Mouse (Mus musculus) forebrain, embryonic 14.5 days (tissue): ENCODE results near the gene Zfp697. TPM values are rescaled to one million over a fixed set of nuclear protein-coding genes. Genes with fewer than 3 reads are reported as not detected.
"Not testable (repeated sequence)": the region's sequence is repeated elsewhere in the genome, so short reads cannot be mapped to it uniquely, and the experiment has no call there.

Experiments
- ATAC-seq: fragments of 200-750 bp; cut with Nextera tagmentation; 2 replicates; pipeline ENCODE4 v1.8.0; 2017; ENCODE audit warnings: mild to moderate bottlenecking, moderate library complexity
- DNase-seq: peaks from one replicate; pipeline ENCODE4 v3.0.0-alpha.2; 2015; ENCODE audit warnings: low spot score
- H3K27ac ChIP-seq: fragments of 300-500 bp; sonication (generic); 2 replicates; pipeline ENCODE4 v1.5.1; 2014; ENCODE audit warnings: low read depth, mild to moderate bottlenecking, control low read depth, low read length, moderate library complexity
- H3K27me3 ChIP-seq: fragments of 300-500 bp; sonication (generic); replicated peaks from 2 replicates; pipeline ENCODE4 v1.6.1; 2014; ENCODE audit warnings: low read length, control low read depth, mixed read lengths; ENCODE audit not compliant: control insufficient read depth, insufficient read depth
- H3K36me3 ChIP-seq: fragments of 300-500 bp; sonication (generic); 2 replicates; pipeline ENCODE4 v1.6.1; 2014; ENCODE audit warnings: low read length, control low read depth; ENCODE audit not compliant: control insufficient read depth, insufficient read depth
- H3K4me1 ChIP-seq: fragments of 300-500 bp; sonication (generic); 2 replicates; pipeline ENCODE4 v1.6.1; 2014; ENCODE audit warnings: antibody characterized with exemption, low read length, control low read depth; ENCODE audit not compliant: control insufficient read depth, insufficient read depth
- H3K4me2 ChIP-seq: fragments of 300-500 bp; sonication (generic); 2 replicates; pipeline ENCODE4 v1.6.1; 2014; ENCODE audit warnings: mild to moderate bottlenecking, control low read depth, low read length
- H3K4me3 ChIP-seq: fragments of 300-500 bp; sonication (generic); 2 replicates; pipeline ENCODE4 v1.5.1; 2014; ENCODE audit warnings: low read depth, low read length, control low read depth
- H3K9ac ChIP-seq: fragments of 300-500 bp; sonication (generic); 2 replicates; pipeline ENCODE4 v1.6.1; 2014; ENCODE audit warnings: mild to moderate bottlenecking, low read length, control low read depth, moderate library complexity
- H3K9me3 ChIP-seq: fragments of 300-500 bp; sonication (generic); replicated peaks from 2 replicates; pipeline ENCODE4 v1.6.1; 2016; ENCODE audit warnings: low read length, control low read depth, mixed read lengths; ENCODE audit not compliant: control insufficient read depth
- WGBS: fragments of 180-500 bp; shearing (Covaris S2); extraction: QIAGEN DNeasy Blood & Tissue Kit; methylation state at CpG from one replicate; pipeline ENCODE4 v1.1.7; 2014; 5-methylcytosine and 5-hydroxymethylcytosine counted together
- polyA plus RNA-seq: library from polyadenylated mRNA; unstranded; fragments of >200 nt; fragmentation: Nextera tagmentation; extraction: Ambion mirVana; gene quantifications from 2 replicates; pipeline ENCODE4 v1.2.1, GENCODE M21; 2014

Zfp697 gene
- polyA plus RNA-seq, 1 experiment from 2014 or later: 16.0 TPM

DNA sequence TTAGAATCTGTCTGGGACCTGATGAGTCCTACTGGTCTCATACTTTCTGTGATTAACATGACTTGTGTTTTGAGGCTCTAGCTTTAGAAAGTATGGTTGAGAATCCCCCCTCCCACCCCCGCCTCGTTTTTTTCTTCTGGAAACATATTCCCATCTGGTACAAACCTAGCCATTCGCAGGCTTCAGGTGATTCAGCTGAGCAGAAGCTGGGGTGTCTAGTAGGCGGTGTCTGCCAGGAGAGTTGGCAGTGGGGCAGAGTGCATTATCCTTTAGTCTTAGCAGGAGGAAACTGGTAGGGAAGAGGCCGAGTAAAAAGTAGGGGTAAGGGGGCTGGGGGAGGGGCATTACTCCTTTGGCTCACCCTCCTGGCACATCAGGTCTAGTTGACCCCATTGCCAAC is 44.5 kb downstream of the Zfp697 start:
- Histone ChIP-seq H3K9me3 (no peaks in the 10 kb centered on the region), H3K36me3 (peaks cover 8% of the 10 kb centered on the region; the same call in 1 of the 2 replicates), H3K9ac (peak overlapping the region; percentile 62), H3K27me3 (peaks cover 13% of the 10 kb centered on the region), H3K27ac (no peak overlapping the region), H3K4me2 (peak overlapping the region; percentile 98), H3K4me1 (peaks cover 12% of the 10 kb centered on the region), H3K4me3 (peak overlapping the region; percentile 53)
- DNase-seq: no peak
- WGBS: 39% methylated on average over 5 of the region's 5 CpGs
- ATAC-seq: no peak

GRCm38 (mm10) chr3:98427260-98427599 is 45.0 kb downstream of the Zfp697 start:
- Histone ChIP-seq H3K27me3 (peaks cover 13% of the 10 kb centered on the region), H3K4me3 (peak overlapping the region; percentile 53), H3K9me3 (no peaks in the 10 kb centered on the region), H3K9ac (peak overlapping the region; percentile 62), H3K36me3 (peaks cover 8% of the 10 kb centered on the region; the same call in 1 of the 2 replicates), H3K27ac (no peak overlapping the region), H3K4me1 (peaks cover 12% of the 10 kb centered on the region), H3K4me2 (peak overlapping the region; percentile 98)
- 1% methylated on average over 23 of the region's 23 CpGs for WGBS
- ATAC-seq: no peak
- DNase-seq: no peak

DNA sequence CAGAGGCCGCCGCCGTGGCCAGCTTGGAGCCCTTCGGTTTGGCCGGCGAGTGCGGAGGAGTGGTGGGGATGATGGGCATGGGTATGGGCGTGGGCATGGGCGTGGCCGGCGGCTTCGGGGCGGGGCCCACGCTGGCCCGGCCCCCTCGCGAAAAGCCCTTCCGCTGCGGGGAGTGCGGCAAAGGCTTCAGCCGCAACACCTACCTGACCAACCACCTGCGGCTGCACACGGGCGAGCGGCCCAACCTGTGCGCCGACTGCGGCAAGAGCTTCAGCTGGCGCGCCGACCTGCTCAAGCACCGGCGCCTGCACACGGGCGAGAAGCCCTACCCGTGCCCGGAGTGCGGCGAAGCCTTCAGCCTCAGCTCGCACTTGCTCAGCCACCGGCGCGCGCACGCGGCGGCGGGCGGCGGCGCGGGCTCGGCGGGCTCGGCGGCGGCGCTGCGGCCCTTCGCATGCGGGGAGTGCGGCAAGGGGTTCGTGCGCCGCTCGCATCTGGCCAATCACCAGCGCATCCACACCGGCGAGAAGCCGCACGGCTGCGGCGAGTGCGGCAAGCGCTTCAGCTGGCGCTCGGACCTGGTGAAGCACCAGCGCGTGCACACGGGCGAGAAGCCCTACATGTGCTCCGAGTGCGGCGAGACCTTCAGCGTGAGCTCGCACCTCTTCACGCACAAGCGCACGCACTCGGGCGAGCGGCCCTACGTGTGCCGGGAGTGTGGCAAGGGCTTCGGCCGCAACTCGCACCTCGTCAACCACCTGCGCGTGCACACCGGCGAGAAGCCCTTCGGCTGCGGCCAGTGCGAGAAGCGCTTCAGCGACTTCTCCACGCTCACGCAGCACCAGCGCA is 45.6 kb downstream of the Zfp697 start:
- peaks cover 13% of the 10 kb centered on the region for H3K27me3 ChIP-seq
- H3K36me3 ChIP-seq: peaks cover 8% of the 10 kb centered on the region; the same call in 1 of the 2 replicates
- H3K4me1 ChIP-seq: peaks cover 12% of the 10 kb centered on the region
- peak overlapping the region; percentile 53 for H3K4me3 ChIP-seq
- peak overlapping the region; percentile 62 for H3K9ac ChIP-seq
- DNase-seq: peak; percentile 82
- H3K9me3 ChIP-seq: no peaks in the 10 kb centered on the region
- ATAC-seq: peak; percentile 94
- no peak overlapping the region for H3K27ac ChIP-seq
- H3K4me2 ChIP-seq: peak overlapping the region; percentile 98
- 1% methylated on average over 92 of the region's 110 CpGs for WGBS

GRCm38 (mm10) chr3:98428449-98428775 is 46.2 kb downstream of the Zfp697 start:
- H3K4me1 ChIP-seq: peaks cover 12% of the 10 kb centered on the region
- H3K4me3 ChIP-seq: peak overlapping the region; percentile 53
- H3K36me3 ChIP-seq: peaks cover 8% of the 10 kb centered on the region; the same call in 1 of the 2 replicates
- H3K27me3 ChIP-seq: peaks cover 13% of the 10 kb centered on the region
- no peak overlapping the region for H3K27ac ChIP-seq
- WGBS: 2% methylated on average over 17 of the region's 17 CpGs
- H3K9ac ChIP-seq: peak overlapping the region; percentile 62
- peak overlapping the region; percentile 98 for H3K4me2 ChIP-seq
- no peaks in the 10 kb centered on the region for H3K9me3 ChIP-seq
- DNase-seq (no peak), ATAC-seq (no peak)

GRCm38 (mm10) chr3:98428928-98429525 is 46.8 kb downstream of the Zfp697 start:
- no peak for DNase-seq
- Histone ChIP-seq H3K9ac (no peak overlapping the region), H3K4me2 (no peak overlapping the region), H3K27ac (no peak overlapping the region), H3K4me3 (no peak overlapping the region), H3K4me1 (peaks cover 12% of the 10 kb centered on the region), H3K36me3 (peaks cover 8% of the 10 kb centered on the region; the same call in 1 of the 2 replicates), H3K9me3 (no peaks in the 10 kb centered on the region), H3K27me3 (peaks cover 13% of the 10 kb centered on the region)
- WGBS: 29% methylated on average over 8 of the region's 8 CpGs
- no peak for ATAC-seq

- H3K27ac ChIP-seq: no peak overlapping the region
- no peaks in the 10 kb centered on the region for H3K4me1 ChIP-seq
- H3K4me3 ChIP-seq: no peak overlapping the region
- H3K36me3 ChIP-seq: no peaks in the 10 kb centered on the region
- 0 out of 2 replicates have a peak, but pooled peaks cover under 1% of the 10 kb centered on the region for H3K27me3 ChIP-seq
- DNase-seq: no peak
- no peak overlapping the region for H3K9ac ChIP-seq
- no peaks in the 10 kb centered on the region for H3K9me3 ChIP-seq
- WGBS: 33% methylated on average over 1 of the region's 1 CpGs
- H3K4me2 ChIP-seq: no peak overlapping the region
- ATAC-seq: no peak
Observed at GRCm38 (mm10) chr3:98434088-98434816, 52.0 kb downstream of the Zfp697 start.

DNA sequence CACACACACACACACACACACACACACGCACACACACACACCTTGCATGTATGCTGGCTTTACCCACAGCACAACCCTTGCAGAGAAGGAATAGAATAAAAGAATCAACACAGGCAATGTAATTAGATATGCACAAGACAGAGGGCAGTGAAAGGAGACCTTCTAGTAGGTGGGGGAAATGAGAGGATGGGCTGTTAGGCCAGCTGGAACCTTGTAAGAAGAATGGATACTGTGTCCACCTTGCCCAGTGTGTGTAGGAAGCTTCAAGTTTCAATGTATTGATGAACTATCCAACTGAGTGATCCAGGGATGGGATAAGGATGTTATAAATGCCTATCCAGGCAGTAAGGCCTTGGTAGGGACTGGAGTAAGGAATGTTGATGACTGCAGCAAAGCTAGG is 52.8 kb downstream of the Zfp697 start:
- no peak overlapping the region for H3K4me3 ChIP-seq

GRCm38 (mm10) chr3:98442245-98442644 is 60.0 kb downstream of the Zfp697 start:
- not testable (repeated sequence) for H3K27ac ChIP-seq, H3K36me3 ChIP-seq, ATAC-seq, H3K4me2 ChIP-seq, DNase-seq, H3K9ac ChIP-seq, H3K4me3 ChIP-seq, H3K9me3 ChIP-seq, H3K4me1 ChIP-seq, H3K27me3 ChIP-seq
- WGBS: 45% methylated on average over 3 of the region's 3 CpGs

More for the DNA sequence above, 52.8 kb downstream of the Zfp697 start:
- Histone ChIP-seq H3K27me3 (no peaks in the 10 kb centered on the region), H3K9me3 (no peaks in the 10 kb centered on the region), H3K27ac (no peak overlapping the region), H3K4me2 (no peak overlapping the region), H3K9ac (no peak overlapping the region), H3K36me3 (no peaks in the 10 kb centered on the region), H3K4me1 (no peaks in the 10 kb centered on the region)
- ATAC-seq (no peak), DNase-seq (no peak)
- 76% methylated on average over 1 of the region's 1 CpGs for WGBS
